Mouse (Mus musculus): ENCODE data around the gene Tssc4.

Gene Tssc4

GRCm38 (mm10) chr7:143046358-143046757 is 22.7 kb upstream of the Tssc4 start:
- DNase-seq: peak in 1 of 2 experiments; percentile 6

DNA sequence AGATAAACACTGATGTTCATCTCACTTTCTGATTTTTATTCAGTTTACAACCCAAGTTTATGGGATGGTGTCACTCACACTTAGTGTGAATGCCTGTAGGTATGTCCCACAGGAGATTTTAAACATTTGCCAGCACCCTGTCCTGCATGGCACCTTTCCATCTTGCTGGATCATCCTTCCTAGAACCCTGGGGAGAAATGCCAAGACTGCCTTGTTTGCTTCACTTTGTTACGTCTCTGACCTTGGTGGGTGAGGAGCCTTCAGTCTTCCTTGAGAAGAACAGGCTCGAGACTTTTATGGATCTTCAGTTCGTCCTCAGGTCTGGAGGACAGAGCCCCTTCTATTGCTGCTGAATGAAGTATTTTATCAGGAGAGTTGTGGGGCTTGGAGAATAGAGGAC is 19.7 kb upstream of the Tssc4 start:
- no peak for DNase-seq

GRCm38 (mm10) chr7:143049841-143050816 is 18.9 kb upstream of the Tssc4 start:
- DNase-seq: peak; percentile 82 to 85

DNA sequence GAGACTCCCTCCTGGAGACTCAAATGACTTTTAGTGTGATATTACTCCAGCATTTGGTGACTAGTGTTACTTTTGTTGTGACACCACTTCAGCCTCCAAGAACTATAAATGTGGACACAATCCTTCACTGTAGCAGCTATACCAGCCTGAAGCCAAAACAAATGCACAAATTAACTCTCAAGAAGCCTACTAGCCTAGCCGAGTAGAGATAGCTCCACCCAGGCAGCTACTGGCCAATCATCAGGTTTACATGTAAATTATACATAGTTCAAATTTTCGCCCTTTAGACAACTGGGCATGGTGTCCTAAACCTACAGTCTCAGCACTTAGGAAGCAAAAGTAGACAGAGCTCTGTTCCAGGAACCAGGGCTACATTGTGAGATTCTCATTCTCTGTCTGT is 17.7 kb upstream of the Tssc4 start:
- no peak for DNase-seq

GRCm38 (mm10) chr7:143052626-143053007 is 16.4 kb upstream of the Tssc4 start, which contains the start of gene Cd81:
Gene Cd81 (plus strand): TSS chr7:143052739.
- DNase-seq: peak; percentile 85 to 94

GRCm38 (mm10) chr7:143053008-143053899 is 15.8 kb upstream of the Tssc4 start:
- DNase-seq: peak; percentile 65 to 80

GRCm38 (mm10) chr7:143053961-143054611 is 15.0 kb upstream of the Tssc4 start:
- no peak for DNase-seq

DNA sequence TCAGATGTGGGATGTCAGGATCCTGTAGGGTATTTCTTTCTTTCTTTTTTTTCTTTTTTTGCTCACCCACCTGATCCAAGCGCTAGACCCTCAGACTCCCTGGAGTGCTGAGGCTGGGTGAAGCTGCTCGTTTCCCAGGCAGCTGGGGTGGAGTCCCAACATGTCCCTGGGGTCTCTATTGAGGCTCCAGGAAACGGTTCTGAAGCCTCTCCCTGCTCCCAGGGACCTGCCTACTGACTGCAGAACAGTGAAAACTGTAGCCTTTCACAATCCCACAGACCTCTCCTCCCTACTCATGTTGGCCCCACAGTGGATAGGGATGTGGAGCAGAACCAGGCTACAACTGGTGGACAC is 14.5 kb upstream of the Tssc4 start:
- no peak for DNase-seq

DNA sequence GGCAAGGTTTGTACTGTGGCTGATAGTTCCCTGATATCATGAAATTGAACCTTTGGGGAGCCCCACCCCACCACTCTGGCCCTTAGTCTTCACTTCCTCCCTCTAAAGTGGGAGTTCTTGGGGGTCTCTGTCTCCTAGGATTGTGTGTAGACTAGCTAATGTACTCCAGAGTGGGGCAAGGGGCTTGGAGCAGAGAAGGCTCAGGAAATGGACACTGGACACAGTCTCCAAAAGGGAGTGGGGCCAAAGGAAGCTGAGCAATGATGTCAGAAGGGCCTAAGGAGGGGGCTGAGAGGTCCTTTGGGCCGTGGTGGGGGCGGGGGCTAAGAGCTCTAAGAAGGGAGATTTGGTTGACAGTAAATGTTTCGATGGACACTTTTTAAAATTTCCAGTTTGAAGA is 14.0 kb upstream of the Tssc4 start:
- DNase-seq: no peak

DNA sequence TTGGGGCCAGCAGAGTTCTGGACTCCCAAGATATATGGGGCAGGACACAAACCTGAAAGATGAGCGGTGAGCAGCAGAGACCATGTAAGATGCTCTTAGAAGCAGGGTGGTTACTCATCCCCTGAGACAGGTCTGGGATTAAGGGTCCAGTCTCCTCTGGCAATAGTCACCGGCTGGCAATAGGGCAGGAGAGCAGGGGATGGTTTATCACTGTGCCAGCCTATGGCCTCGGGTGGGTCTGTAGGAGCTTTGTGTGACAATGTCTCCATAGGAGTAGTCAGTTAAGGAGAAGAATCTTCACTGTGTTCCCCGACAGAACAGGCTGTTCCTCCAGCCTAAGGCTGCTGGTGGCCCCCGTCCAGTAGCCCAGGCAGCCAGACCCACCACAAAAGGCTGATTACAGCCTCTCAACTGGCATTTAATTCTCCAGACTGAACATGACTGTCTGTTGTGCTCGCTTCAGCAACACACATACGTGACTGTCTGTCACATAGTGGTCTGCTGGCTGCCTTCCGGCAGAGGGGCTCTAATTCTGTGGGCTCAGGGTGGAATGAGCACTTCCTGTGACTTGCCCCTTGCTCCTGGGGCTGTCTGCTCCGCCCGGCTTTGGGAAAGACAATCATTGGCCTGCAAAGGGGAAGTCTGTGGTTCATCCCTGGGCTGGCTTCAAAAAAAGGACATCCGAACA is 13.4 kb upstream of the Tssc4 start:
- no peak for DNase-seq

DNA sequence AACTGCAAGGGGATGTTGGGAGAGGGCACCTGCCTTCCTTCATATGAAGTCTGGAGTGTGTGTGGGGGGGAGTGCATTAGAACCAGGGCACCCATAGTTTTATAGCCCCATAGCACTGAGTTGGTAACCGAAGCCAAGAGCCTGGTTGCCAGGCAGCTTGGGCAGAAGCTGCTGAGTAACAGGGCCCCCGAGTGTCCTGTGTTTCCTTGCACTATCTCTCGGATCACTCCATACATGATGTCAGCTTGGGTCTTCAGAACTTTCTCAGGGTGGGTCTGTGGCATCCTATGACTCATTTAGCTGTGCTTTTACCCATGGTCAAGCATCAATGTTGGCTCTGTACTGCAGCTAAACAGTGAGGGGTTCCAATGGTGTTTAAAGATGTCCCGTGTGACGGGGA is 12.0 kb upstream of the Tssc4 start:
- no peak for DNase-seq

GRCm38 (mm10) chr7:143057667-143058220 is 11.3 kb upstream of the Tssc4 start:
- DNase-seq: no peak

DNA sequence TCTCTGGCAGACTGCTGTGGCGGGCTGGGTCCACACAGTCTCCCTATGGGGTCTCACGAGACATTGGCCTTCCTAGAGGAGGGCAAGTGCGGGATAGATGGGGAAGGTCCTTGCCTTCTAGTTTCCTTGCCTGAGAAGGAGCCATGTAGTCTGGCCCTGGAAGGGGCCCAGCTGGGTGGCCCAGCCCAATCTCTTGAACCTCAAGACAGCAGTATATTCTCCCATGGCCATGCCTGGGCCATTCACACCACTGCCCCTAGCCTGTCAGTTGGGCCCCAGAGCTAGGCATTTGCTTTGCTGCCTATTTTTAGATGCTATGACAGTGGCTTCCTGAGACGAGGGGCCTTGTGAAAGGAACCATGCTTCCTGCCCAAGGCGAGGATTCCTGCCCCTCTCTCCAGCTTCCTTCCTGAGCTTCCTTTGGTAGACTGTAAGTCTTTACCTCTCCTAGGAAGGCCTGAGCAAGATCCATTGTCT is 10.8 kb upstream of the Tssc4 start:
- DNase-seq: peak; percentile 57 to 79

- DNase-seq: peak in 1 of 2 experiments; percentile 49
These were observed 9.7 kb upstream of the Tssc4 start for GRCm38 (mm10) chr7:143059202-143059870.

- DNase-seq: peak in 1 of 2 experiments; percentile 53
These were observed 6.3 kb upstream of the Tssc4 start for GRCm38 (mm10) chr7:143062704-143063103.

GRCm38 (mm10) chr7:143064226-143064625 is 4.8 kb upstream of the Tssc4 start:
- no peak for DNase-seq

GRCm38 (mm10) chr7:143065692-143066091 is 3.4 kb upstream of the Tssc4 start:
- DNase-seq: peak in 1 of 2 experiments; percentile 45

DNA sequence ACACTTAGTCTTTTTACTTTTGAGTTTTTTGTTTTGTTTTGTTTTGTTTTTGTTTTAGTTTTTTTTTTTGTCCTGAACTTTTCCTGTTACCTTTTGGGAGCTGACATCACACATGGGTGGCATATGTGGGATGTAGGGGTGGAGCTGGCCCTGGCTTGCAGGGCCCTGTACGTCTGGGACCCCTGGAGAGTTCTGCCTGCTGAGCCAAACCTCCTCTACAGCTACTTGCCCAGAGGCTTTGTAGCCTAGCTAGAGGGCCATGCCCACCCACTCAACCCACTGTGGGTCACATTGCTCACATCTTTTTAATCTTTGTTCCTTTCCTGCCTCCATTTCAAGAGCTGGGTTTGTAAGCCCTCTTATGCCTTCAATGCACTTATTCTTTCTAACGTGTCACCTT is 1.6 kb upstream of the Tssc4 start:
- DNase-seq: no peak

DNA sequence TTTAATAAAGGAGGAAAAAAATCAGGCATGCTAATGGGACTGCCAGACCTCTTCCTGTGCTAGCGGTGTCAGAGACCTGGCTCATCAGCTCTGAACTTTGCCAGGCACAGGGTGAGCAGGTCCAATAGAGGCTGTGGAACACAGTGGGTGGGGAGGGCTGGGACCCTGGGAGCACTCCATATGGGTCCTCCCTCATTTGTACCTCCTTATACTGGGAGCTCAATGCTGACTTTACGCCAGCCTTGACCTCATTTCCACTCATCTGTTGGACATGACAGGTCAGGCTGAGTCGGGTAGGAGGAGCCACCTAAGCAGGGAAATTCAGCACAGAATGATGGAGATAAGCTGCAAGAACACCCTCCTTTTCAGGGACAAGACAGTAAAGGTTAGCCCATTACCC is 1.2 kb upstream of the Tssc4 start:
- no peak for DNase-seq

- peak in 1 of 2 experiments; percentile 80 for DNase-seq
These were observed 650 bp upstream of the Tssc4 start for GRCm38 (mm10) chr7:143068316-143068881.
